Mouse (Mus musculus) urinary bladder, postnatal 4 days (tissue): ENCODE results near the gene Man1b1.
A peak's percentile ranks its signal among the peaks of the same experiment; 100 is the strongest.

ENCODE experiments used
- DNase-seq, 2 experiments: peaks; one replicate each; pipeline ENCODE4 v3.0.0; 2021 to 2022; ENCODE audit warnings: low spot score in 2 of 2

The Man1b1 gene

DNA sequence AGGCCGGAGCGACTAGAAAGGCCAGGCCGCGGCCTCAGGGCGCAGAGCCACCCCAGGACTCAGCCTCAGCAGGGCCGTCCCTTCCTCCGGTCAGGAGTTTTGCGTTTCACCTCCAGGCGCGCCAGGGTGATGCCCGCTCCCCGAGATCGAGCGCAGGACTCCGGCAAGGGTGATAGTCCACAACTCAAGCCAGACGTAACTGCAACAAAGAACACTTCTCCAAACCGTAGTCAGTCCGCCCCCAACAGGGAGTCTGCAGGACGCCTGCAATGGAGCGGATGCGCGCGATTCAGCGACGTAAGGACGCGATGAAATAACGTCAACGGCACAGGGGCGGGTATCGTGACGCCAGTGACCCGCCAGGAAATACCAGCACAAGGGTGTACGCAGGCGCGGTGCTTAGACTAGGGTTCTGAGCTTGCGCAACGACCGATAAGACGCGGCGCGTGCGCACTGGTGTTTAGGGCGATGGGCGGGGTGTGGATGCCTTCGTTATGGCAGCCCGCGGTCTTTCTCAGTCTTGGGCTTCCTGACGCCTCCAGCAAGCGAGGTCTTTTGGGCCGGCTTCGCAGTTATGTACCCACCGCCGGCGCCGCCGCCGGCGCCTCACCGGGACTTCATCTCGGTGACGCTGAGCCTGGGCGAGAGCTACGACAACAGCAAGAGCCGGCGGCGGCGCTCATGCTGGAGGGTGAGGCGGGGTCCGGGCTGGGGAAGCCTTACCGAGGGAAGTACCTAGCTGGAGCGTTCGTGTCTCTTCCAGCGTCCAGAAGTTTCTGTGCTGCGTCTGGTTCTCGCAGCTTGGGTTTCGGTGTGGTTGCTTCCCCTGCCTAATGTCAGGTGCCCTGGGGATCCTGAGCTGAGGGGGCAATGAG is at the start of gene Man1b1:
TSS of gene Man1b1 (plus strand) at position 53 of the 875 bp plus-strand sequence.
- peak; percentile 98 to 99 for DNase-seq

DNA sequence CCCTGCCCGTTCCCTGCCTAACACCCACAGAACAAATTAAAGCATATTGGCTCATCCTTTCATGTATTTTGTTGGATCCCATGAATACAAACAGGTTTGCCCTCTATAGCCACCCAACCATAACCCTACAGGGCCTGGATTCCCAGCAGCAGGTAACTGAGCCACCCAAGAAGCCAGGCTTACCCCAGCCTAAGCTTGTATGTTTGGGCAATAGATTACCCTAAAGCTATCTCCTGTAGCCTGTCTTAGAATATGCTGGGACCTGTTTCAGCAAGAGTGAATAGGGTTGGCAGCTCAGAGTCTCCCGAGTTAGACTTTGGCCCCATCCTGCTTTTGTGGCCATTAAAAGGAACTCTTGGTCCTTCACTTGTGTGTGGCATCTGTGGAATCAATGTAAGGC is 46.6 kb upstream of the Man1b1 start:
- DNase-seq = no peak

DNA sequence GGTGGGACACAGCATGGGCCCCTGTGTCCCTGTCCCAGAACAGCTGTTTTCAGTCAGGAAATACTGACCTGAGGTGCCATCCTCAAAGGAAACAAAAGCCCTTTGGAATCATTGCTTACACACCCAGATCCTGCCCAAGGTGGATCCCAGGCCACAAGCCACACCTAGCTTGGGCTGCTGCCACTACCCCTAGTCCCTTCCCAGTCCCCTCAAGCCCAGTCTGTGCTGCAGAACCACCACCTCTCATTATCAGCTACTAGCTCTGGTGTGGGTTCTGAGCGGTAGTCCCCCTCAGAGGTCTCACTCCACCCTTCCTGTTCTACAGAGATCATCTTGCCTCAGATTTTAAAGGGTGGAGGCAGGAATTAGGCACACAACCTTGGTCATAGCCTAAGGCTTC is 45.8 kb upstream of the Man1b1 start:
- DNase-seq = no peak

DNA sequence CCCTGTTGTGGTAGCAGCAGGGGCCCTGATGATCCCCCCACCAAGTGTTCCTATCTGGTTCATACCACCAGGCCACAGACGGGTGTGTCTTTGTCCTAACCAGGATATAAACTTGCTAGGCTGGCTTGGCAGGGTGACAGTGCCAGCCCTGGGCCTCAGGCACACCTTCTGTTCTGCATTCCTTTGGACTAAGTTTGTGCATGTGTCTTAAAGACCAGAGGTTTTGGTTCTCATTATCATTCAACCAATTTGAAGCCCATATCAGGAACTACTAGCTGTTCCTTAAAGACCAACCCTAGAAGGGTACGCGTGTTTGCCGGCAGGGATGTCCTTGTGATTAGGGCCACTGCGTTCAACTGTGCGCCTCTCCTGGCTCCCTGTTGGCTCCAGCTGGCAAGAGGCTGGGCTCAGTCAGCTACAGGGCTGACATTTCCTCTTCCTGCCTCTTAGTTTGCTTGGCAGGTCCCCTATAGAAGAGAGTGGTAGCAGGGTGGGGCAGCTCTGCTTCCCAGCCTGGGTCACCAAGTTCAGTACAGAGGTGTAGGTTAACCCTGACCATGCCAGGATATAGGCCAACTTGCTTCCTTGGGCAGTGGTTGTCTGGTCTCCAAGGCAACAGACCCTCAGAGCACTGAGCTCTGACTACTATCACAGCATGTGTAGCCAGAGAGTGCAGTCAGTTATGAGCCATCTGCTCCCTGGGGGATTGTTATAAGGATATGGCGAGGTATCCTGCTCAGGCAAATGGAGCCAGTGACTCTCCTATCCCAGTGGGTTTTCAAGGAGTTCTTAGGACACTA is 45.1 kb upstream of the Man1b1 start:
- no peak for DNase-seq

DNA sequence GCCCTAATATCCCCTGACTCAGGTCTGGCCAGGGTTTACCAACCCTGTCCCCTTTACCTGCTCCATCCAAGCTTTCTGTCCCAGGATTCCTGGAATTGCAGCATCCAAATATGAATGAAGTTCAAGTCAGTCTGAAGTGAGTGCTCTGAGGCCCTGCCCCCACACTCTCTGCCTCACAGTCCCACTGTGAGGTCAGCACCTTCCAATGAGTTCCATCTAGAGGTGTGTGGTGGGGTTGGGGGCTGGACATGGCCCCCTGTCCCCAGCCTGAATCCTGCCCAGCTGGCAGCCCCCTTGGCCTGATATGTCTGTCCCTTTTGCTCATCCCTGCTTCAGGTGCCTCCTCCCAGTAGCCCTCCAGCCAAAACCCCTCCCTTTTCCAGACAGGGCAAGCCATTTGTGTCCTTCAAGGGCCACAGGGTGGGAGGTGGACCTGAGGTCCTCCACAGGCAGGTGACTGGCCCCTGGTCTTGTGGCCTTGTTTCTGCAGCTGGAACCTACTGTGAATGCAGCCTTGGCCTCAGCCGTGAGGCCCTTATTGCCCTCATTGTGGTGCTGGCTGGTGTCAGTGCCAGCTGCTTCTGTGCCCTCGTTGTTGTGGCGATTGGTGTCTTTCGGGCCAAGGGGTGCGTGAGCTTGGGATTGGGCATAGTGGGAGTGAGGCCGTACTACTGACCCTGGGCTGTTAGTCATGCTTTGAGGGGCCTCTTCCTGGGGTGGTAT is 44.0 kb upstream of the Man1b1 start, which contains the start of gene Tmem210:
TSS of gene Tmem210 (plus strand) at position 219 of the 723 bp plus-strand sequence.
- no peak for DNase-seq

DNA sequence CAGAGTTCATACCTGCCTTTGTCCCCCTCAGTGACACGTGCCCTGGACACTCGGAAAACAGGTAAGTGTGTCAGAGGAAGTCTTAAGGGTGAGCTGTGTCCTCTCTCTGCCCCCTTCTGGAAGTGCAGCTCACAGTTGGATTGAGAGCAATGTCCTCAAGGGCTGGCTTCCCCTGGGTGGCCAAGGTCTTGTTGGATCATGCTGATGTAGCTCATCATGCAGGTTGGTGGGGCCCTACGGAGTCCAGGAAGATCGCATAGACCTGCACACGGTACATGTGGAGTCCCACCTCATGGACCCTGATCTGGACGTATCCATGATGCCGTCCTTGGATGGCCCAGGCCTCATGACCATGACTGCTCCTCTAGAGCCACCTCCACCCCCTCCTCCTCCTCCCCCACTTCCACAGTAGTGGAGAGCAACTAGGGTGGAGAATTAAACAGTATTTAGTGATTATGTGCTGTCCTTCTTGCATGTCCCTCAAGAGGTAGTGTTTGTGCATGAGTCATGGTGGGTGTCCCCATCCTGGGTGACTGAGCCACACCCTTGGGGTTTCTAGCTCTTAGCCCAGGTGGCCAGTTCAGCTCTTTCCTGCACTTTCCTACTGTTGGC is 43.3 kb upstream of the Man1b1 start:
- DNase-seq = no peak

DNA sequence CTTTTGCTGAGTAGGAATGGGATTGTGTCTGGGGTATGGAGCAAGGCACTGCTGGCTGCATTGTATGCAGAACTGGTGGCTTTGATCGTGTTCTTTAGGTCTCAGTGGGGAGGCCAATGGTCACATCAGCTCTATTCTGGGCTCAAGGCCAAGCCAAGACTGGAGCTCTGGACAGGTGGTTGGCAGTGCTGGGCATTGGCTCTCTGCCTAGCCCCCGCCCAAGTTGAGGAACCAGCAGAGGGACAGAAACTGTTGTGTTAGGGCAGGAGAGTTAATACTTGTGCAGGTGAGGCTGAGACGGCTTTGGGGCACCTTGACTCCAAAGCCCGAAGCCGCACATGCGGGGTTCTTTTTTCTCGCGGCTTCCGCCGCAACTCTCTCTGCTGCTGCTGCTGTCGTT is 42.5 kb upstream of the Man1b1 start, which contains the start of gene Lrrc26:
TSS of gene Lrrc26 (plus strand) at position 265 of the 400 bp plus-strand sequence.
- no peak for DNase-seq

DNA sequence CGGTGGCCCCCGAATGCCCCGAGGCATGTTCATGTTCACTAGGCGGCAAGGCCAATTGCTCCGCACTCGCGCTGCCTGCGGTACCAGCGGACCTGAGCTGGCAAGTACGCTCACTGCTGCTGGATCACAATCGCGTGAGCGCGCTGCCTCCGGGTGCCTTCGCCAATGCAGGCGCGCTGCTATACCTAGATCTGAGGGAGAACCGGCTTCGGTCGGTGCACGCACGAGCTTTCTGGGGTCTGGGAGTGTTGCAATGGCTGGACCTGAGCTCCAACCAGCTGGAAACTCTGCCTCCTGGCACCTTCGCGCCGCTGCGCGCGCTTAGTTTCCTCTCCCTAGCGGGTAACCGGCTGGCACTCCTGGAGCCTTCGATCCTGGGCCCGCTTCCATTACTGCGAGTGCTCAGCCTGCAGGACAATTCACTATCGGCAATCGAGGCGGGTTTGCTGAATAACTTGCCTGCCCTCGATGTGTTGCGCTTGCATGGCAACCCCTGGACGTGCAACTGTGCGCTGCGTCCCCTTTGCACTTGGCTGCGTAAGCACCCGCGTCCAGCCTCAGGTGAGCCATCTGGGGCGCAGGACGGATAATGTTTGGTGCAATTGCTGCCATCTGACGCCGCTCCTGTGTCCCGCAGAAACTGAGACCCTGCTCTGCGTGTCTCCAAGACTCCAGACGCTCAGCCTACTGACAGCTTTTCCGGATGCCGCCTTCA is 41.9 kb upstream of the Man1b1 start:
- no peak for DNase-seq

DNA sequence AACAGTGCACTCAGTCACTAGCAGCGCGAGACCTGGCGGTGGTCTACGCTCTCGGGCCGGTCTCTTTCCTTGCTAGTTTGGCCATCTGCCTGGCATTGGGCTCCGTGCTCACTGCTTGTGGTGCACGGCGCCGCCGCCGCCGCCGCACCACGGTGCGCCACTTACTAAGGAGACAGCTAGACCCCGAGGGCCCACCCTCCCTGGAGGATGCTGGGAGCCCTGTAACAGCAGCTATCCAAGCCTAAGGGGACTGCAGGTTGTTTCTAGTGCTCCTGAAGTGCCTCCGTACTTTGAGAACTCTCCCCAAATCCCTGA is 41.4 kb upstream of the Man1b1 start:
- DNase-seq = no peak

DNA sequence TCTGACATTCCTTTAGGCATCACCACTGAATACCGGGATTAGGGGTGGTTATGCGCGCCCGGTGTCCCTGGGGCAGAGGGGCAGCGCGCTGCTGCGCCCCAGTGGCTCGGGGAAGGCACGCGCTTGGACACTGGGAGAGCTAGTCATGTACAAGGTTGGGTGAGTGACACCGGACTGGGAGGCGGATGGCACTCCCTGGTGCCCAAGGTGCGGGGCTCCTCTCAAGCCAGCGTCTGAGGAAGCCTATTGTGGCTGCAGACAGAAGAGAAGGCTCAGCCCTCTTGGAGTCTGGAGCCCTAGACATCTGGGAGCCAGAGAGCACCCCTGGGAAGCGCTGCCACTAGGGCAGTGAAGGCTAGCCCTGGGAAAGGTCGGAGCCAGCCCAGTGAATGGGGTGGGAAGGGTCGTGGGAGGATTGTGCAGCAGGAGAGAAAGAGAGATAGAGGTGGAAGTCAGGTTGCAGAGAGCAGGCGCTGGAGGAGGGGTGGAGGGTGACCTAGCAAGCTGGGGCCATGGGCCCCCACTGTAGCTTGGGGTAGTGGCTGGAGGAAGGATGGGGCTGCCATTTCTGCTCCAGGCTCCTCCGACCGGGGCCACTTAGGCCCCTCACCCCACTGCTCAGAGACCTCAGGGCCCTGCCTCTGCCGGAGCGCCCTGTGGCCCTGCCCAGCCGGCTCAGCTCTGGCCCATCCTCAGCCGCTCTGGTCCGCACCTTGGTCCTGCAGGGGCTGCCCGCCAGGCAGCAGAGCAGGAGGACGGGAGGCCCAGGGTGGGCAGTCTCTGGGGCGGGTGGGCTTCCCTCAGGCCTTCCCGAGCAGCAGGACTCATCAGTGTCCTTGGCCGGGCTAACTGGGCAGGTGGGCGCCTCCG is 40.7 kb upstream of the Man1b1 start:
- no peak for DNase-seq

DNA sequence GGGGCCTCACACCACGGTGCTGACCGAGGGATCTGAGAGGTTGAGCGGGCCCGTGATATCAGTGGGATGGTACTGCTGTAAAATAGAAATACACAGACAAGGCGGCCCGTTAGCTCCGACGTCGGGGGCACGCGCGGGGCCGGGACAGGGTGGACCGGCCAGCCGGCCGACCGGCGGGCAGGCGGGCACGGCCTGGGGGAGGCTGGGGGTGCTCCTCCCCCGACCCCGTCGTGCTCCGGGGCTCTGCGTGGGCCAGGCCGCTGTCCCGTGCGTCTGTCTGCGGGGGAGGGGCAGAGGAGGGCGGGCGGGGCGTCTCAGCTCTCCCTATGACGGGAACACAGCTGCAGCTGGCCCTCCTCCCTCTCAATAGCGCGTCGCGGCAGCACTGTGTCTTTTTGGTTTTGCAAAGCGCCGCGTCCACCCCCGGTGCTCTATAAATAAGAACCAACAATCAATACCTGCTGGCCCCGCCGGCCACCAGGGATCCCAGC is 40.0 kb upstream of the Man1b1 start:
- no peak for DNase-seq

DNA sequence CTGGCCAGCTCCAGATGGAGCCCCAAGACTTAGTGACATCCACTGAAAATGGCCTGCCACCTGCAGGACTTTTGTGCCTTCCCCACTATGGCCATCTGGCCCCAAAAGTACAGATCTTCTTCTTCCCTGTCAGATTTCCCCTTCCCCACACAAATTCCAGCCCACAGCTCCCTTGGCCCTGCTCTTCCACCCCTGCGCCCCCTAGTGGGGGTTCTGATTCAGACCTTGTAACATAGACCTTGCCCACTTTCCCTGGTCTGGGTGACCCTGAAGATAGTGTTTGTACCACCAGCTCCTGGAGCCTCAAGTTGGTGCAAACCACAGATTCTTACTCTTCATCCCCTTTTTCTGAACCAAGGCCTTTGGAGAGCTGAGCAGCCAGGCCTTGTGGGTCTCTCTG is 39.3 kb upstream of the Man1b1 start:
- DNase-seq = peak in 1 of 2 experiments; percentile 86

DNA sequence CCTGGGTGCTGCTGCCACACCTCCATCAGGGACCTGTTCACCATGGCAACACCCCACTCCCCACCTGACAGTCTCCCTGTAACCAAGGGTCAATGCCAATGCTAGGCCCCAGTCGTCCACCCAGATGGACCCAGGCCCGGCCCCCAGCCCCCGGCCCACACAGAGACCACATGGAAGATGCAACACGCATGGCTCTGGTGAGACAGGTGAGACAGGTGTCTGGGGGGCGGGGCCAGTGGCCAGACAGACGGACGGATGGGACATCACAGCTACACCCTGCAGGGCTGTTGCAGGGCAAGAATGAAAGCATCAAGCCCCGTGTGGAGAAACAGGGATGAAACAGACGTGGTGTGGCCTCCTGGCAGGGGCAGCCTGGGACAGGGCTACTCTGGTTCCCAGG is 38.4 kb upstream of the Man1b1 start:
- no peak for DNase-seq

DNA sequence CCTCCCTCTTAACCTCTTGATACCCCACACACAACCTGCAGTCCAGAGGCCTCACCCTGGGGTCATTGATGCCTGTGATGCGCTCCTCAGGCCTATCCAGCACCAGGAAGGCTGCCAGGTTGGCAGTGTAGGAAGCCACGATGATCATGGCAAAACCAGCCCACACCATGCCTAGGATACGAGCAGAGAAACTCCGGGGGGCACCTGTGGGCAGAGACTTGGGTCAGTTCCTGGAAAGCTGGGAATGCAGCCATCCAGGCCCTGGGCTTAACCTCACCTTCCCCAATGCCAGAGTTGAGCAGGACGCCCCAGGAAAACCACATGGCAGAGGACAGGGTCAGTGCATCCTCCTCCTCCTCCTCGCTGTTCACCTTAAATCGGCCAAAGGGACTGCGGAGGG is 35.0 kb upstream of the Man1b1 start:
- no peak for DNase-seq

DNA sequence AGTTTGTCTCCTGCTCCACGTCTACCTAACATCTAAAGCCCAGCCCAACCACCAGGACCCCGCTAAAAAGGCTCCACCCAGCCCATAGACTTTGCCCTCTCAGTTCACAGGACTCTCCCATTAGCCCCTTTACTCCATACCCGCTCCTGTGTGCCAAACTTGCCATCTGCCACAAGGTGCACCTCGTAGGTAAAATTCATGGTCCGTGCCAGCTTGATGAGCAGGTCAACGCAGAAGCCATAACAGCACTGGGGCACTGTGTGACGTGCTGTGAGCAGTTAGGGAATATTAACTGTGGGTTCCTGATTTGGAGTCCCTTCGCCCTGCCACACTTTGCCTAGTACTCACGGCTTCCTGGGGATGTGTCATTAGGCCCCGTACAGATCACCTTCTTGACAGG is 34.1 kb upstream of the Man1b1 start:
- no peak for DNase-seq

DNA sequence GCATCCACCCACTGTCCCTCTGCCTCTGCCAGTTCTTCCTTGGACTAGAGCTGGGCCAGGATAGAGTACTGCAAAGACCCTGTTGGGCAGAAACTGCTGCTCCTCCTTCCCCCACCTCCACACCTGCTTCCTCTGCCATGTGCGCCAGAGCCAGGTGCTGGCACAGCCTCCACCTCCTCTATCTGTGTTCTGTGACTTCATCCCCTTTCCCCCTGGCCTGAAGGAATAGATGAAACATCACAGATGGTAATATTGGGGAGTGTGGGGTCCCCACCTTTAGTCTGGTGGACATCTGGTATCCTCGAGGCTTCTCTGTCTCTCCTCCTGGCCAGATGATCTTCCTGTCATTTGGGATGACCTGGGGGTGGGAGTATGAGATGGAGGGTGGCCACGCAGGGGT is 28.7 kb upstream of the Man1b1 start:
- no peak for DNase-seq

DNA sequence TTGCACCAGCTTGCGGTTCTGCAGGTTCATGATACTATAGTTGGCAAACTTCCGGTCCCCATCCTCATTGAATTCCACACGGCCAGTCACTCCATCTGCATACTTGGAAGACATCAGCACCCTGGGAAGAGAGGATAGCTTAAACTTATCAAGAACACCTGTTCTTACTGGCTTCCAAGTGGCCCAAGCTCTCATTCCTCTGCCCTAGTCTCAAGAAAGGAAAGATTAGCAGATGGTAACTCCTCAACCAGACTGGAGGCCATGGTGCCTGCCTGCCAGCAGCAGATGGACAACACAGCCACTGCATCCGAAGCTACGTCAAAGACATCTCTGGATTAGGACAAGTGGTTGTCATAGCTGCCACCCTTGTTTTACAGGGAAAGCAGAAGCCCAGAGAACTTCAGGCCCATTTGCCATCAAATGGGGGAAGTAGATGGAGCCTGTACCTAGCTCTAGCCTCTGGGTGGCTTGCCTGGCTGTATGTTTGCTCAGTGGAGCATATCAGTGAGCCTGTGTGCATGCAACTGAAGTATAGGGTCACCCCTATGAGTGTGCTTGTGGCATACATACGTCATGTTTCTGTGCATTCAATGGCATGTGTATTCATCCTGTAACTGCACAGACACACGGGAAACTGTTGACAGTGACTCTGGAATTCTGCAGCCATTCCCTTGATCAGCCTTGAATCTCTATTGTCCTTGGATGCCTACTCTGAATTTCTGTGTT is 28.0 kb upstream of the Man1b1 start:
- DNase-seq = no peak

DNA sequence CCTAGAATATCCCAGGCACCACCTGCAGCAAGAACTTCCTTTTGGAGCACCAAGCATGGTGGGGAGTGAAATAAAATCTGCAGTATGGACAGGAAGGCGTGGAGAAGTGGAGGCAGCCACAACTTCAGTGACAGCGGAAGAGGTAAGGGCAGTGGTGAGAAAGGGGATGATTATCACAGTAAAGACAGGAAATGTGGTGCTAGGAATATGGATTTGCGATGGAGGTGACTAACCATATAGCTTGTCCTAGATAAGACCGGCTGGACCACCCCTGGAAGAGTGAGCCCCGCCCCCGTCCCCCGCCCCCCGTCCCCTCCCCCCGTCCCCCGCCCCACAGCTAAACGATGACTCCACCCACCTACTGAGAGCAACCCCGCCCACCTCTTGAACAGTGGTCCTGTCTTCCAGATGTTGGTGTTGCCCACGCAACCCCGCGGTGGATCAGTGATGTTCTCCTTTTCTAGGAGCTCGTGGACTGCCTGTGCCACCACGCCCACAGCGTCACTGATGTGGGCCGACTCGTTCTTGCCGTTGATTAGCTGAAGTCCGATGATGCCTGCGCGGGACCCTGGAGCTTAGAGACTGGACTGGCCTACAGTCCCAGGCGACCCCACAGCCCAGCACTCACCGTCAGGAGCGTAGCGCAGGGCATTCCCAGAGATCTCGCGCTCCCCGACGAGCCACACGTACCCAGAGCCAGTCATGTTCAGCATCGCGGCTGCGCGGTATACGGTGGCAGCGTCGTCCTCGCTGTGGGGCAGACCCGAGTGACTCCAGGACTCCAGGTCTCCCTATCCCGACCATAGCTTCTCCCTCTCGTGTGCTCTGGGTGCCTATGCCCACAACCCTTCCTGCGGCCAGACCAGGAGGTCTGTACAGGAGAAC is 27.2 kb upstream of the Man1b1 start:
- DNase-seq = no peak
